Mouse (Mus musculus) cerebellum, adult (tissue): ENCODE data around the gene Homer1.

Experiments
- ATAC-seq: cut with Nextera tagmentation; 2 replicates; pipeline ENCODE4 v1.9.2; 2017; ENCODE audit warnings: mild to moderate bottlenecking, moderate library complexity, mixed read lengths; ENCODE audit not compliant: insufficient number of reproducible peaks, low FRiP score, low TSS enrichment

Gene Homer1

GRCm38 (mm10) chr13:93338394-93338793 lies 39.0 kb downstream of the Homer1 start:
- ATAC-seq: no peak

DNA sequence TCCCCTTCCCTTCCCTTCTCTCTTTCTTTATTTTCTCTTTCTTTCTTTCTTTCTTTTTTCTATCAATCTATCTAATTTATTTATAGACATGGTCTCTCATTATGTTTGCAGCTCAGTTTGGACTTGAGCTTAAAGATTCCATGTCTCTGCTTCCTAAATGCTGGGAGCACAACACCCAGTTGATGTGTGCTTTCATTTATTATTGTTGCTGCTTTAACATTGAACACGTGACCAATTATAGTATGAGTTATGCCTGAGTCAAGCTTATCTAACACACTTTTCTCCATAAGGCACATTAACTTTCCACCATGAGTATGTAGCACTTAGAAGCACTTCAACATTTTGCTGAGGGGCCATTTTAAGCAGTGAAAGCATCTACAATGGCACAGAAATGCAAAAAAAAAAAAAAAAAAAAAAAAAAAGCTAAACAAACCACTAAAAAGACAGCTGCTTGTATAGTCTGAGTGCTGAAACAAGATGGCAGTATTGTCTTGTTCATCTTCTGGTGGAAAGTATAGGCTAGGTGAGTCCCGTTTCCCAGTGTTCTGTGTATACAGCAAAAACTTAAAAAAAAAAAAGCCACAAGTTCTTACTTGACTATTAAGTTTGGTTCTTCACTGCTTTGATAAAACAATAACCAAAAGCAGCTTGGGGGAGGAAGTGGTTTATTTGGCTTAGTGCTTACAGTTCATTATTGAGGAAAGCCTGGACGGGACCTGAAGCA lies 41.3 kb downstream of the Homer1 start:
- 0 out of 2 replicates have a peak, but pooled peaks have one; percentile 20 for ATAC-seq

- no peak for ATAC-seq
Measured at GRCm38 (mm10) chr13:93342641-93343040, 43.2 kb downstream of the Homer1 start.

DNA sequence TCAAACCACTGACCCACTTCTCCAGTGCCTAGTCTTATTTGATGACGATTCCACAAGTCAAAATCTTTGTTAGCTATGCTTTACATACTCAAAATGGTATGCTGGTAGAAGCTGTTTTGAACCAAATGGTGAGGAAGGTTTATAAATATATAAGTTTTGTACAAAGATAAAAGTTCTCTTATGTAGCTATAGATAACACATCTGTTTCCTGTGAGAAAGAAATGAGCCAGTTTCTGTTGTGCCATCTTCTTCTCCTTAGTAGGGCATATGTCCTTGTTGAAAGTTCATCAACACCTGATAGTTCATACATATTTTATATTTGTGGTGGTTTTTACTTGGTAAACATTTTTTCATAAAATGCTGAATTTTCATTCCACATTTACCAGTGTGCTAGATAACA lies 45.0 kb downstream of the Homer1 start:
- ATAC-seq: no peak

DNA sequence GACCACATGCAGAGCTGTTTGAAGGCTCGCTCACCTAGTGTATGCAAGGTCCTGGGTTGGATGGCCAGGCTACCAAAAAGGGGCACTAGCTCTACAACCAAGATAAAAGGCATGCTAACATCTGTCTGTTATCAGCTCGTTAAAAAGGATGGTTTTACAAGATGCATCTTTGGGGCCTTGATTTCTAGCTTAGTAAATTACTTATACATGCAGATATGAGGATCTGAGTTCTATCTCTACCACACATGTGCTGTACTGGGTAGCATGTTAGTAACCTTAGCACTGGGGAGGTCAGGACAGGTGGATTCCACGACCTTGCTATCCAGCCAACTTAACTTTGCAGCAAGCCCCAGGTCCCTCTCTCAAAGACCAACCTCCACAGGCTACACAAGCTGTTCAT lies 46.4 kb downstream of the Homer1 start:
- ATAC-seq: no peak

DNA sequence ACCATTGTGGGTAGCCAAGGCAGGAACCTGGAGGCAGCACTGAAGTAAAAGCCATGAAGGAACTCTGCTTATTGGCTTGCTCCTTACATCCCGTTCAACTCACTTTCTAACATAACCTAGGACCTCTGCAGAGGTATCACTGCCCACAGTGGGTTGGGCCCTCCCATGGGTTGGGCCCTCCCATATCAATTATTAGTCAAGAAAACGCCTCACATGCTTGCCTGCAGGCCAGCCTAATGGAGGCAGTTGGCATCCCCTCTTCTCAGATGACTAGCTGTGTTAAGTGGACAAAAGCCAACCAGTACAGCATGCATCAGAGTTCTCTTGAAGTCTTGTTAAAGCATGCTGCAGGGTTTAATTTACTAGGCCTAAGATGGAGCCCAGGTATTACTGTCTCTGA lies 52.6 kb downstream of the Homer1 start:
- ATAC-seq: no peak

GRCm38 (mm10) chr13:93354420-93355278 lies 55.2 kb downstream of the Homer1 start:
- no peak for ATAC-seq

DNA sequence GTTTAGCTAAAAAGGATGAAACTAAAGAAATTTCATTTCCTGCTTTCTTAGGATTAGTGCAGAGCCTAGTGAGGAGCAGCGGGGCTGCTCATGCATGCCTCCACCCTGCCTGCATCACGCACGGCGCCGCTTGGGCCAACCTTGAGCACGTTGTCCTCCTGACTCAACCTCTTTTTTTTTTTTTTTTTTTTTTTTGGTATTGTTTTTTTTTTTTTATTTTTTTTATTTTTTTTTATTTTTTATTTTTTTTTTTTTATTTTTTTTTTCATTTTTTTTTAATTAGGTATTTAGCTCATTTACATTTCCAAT lies 55.8 kb downstream of the Homer1 start:
- ATAC-seq: no peak

- ATAC-seq: no peak
Measured at GRCm38 (mm10) chr13:93358522-93358921, 59.1 kb downstream of the Homer1 start.

GRCm38 (mm10) chr13:93367555-93367954 lies 68.1 kb downstream of the Homer1 start:
- ATAC-seq: no peak

DNA sequence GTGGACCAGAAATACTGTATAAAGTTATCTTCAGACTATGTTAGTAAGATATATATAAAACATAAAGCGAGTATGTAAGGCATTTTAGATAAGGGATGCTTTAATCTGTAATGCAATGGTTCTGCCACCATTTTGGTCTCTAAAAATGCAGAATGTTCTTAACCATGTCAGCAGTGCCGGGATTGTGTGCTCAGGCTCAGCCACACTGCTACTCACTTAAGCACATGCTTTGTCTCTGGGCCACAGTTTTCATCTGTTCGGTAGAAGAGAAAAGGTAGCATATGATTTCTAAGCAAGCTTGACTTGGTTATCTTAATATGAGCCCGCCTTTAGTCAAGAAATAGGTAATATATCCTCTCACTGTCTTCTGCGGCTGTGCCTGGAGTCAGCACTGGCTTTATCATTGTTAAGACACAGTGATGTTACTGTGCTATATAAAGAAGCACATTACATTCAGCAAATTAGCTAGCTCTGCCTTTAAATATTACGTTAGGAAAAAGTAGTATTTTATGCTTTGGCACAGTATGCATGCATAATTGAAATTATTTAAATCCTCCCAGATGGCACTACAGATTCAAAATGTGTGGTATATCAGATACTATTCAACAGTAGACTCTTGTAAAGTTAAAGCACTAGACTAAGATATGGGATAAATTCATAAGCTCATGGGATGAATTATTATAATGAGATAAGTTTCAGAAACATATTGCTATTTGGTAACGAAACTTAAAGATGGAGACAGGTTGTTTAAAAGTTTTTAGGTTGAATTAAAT lies 69.6 kb downstream of the Homer1 start:
- no peak for ATAC-seq

DNA sequence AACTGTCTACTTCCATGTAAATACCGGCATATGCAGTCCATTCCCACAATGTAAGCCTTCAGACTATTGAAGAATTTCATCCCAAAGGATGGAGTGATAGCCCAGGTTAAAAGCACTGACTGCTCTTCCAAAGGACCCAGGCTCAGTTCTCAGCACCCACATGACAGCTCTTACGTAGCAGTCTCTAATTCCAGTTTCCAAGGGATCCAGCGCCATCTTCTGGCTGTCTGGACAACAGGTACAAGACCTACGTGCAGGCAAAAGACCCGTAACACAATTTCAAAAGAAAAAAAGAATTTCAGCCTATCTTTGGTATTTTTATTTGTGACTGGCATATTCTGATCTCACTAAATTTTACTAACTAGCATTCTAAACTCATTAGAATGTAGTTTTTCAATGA lies 75.0 kb downstream of the Homer1 start:
- ATAC-seq: no peak

DNA sequence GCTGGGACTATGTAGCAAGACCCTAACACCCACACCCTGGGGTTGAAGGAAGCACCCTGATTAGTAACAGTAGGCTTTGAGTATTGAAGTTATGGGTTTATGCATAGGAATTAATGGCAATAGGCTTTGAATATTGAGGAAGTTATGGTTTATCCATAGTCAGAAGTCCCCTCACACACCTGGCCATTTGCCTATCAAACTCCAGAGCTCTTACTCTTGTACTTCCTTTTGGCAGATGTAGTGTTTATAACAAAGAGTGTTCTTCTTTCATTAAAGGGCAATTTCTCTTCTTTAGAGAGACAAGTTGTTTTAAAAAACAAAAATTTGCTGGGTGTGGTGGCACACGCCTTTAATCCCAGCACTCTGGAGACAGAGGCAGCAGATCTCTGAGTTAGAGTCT lies 79.1 kb downstream of the Homer1 start:
- no peak for ATAC-seq

GRCm38 (mm10) chr13:93380399-93381063 lies 81.1 kb downstream of the Homer1 start:
- ATAC-seq: no peak

GRCm38 (mm10) chr13:93381301-93381700 lies 81.9 kb downstream of the Homer1 start:
- no peak for ATAC-seq

- ATAC-seq: no peak
Measured at GRCm38 (mm10) chr13:93383092-93383491, 83.7 kb downstream of the Homer1 start.

- no peak for ATAC-seq
Measured at GRCm38 (mm10) chr13:93383620-93384019, 84.2 kb downstream of the Homer1 start.

GRCm38 (mm10) chr13:93384481-93384880 lies 85.0 kb downstream of the Homer1 start:
- no peak for ATAC-seq

DNA sequence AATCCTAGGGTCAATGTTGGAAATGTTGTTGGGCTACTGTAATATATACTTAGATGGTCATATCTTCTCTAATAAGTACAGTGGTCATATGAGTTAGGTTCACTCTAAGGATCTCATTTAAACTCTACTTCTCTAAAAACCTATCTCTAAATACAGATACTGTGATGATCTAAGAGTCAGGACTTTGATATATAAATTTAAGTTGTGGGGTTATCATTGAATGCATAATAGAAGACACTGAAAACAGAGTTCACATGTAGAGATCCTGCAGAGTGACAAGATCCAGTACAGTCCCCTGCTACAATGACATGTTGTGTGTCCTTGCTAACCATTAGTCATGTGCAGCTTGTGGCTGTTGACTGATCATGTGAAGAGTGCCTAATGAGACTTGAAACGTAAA lies 85.7 kb downstream of the Homer1 start:
- ATAC-seq: no peak

DNA sequence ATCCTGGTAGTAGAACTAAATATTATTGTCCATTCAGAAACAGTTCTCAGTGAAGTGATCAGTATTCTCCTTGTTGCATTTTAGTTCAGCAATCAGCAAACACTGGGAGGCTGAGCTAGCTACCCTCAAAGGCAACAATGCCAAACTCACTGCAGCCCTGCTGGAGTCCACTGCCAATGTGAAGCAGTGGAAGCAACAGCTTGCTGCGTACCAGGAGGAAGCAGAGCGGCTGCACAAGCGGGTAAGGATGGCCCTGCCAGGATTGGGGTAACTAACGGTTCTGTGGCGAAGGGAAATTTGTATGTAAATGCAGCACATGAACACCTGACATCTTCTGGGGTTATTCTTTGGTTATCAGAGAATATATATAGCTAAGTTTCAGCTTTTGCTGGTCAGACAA lies 88.0 kb downstream of the Homer1 start:
- ATAC-seq: peak; percentile 91
